Mouse (Mus musculus) liver, embryonic 14.5 days (tissue): ENCODE measurements around the gene Ccdc102a.

Source experiments
- CTCF ChIP-seq: IDR thresholded peaks from 2 replicates; pipeline ENCODE4 v1.5.1; 2016; ENCODE audit warnings: antibody characterized with exemption, low read depth, control low read depth
- EP300 ChIP-seq: IDR thresholded peaks from 2 replicates; pipeline ENCODE4 v1.6.1; 2016; ENCODE audit warnings: antibody characterized with exemption, low read depth

DNA sequence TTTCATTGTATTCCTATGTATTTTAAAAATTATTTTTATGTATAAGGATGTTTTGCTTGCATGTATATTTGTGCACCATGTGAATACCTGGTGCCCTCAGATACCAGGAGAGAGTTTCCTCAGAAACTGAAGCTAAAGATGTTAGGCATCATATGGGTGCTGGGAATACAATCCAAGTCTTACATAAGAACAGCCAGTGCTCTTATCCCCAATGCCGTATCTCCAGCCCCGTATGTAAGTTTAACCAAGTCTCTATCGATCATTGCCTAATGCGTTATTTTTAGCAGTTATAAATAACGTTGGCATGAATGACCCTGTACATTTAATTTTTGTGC, 60.9 kb downstream of the Ccdc102a start:
- no peak for TF ChIP-seq CTCF
- TF ChIP-seq EP300 = no peak
